Mouse (Mus musculus) 416B (cell line): ENCODE measurements around the gene Stk36.

Experiments used
- DNase-seq: peaks from one replicate; pipeline ENCODE4 v3.0.0; 2011; ENCODE audit warnings: low read depth

Gene Stk36

GRCm38 (mm10) chr1:74668371-74668770 lies 67.1 kb downstream of the Stk36 start:
- DNase-seq: no peak

DNA sequence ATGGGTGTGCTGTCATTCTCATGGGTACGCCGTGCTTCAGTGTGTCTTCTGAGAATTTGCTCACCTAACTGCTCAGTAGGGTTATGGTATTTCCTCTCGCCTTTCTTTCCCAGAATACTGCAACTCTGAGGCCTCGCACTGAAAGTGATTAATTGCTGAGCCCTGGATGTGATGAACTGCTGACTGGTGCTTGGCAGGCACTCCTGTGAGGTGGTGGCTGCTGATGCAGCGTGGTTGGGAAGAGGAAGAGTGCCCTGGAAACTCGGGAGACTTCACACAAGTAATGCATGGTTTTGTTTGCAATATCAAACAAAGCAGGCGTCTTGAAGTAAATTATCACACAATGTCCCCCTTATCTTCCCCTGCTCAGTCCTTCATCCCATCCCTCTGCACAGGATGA lies 71.5 kb downstream of the Stk36 start:
- DNase-seq: no peak

DNA sequence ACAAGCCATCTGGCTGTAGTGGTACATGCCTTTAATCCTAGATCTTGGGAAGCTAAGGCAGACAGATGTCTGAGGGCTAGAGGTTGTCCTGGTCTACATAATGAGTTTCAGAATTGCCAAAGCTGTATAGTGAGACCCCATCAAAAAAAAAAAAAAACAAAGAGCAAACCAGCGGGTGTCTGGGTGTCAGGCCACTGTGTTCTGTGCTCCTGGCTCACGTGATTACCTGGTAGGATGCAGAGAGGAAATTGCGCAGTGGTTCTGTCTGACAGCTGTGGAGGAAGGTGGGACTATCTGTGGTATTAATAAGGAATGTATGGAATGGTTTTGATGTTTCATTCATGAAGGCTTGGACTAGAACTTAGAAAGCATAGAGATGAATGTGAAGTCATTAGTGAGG lies 75.6 kb downstream of the Stk36 start:
- no peak for DNase-seq

DNA sequence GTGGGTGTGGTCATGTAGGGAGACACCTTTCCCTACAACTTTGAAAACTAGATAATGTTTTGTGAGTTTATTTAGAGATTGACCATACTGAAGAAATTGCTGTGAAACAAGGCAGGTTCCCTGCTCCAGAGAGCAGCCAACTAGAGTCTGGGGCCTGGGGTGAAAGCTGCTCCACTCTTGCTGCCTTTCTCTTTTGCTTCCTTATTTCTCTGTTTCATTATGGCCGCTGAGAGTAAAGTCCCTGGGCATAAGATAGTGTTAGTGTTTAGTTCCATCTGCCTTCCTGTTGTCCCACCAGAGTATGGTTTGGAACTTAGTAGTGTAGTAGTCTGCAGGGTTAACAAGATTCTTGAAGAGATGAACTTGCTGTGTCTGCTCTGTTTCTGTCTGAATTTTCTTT lies 76.6 kb downstream of the Stk36 start:
- DNase-seq: no peak
